Mouse (Mus musculus) brain, embryonic 14.5 days (tissue): ENCODE results near the gene Ctrl.

ENCODE experiments used
- CTCF ChIP-seq: fragments of 200-500 bp; IDR thresholded peaks from 2 replicates; pipeline ENCODE4 v1.5.1; 2012; ENCODE audit warnings: inconsistent platforms, mild to moderate bottlenecking, moderate library complexity, borderline replicate concordance; ENCODE audit not compliant: insufficient read depth, insufficient read length; ENCODE audit errors: extremely low read depth
- POLR2A ChIP-seq: fragments of 200-500 bp; IDR thresholded peaks from 2 replicates; pipeline ENCODE4 v1.6.1; 2012; ENCODE audit warnings: mild to moderate bottlenecking, inconsistent platforms, borderline replicate concordance; ENCODE audit not compliant: poor library complexity, insufficient read depth, insufficient read length, severe bottlenecking; ENCODE audit errors: extremely low read depth

DNA sequence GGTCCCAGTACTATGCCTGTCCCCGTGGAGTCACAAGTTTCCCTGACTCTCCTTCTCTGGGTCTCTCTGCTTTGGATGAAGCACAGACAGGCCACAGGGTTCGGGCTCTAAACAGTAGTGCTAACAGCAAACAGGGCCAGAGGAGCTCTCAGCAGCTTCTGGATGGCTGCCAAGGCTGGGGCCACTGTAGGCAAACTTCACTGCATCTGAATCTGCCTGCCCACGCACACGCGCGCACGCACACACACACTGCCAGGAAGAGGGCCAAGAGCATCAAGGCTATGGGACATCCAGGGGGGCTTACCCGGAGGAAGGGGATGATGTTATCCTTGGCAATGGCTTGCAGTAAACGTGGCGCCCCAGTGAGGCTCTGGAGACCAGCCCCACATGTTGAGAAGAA lies 15.7 kb upstream of the Ctrl start:
- TF ChIP-seq CTCF (no peak), POLR2A (no peak)
